Mouse (Mus musculus) liver, adult 2 months (tissue): ENCODE data around the gene Mnt.

ENCODE experiments used
- CTCF ChIP-seq: fragments of 200-500 bp; IDR thresholded peaks from 2 replicates; pipeline ENCODE4 v1.5.1; 2011; ENCODE audit warnings: low read depth, low read length, control low read depth
- POLR2A ChIP-seq: fragments of 200-500 bp; IDR thresholded peaks from 2 replicates; pipeline ENCODE4 v1.6.1; 2011; ENCODE audit warnings: low read length, control low read depth; ENCODE audit not compliant: insufficient read depth; ENCODE audit errors: extremely low read depth

GRCm38 (mm10) chr11:74876801-74877200, 46.1 kb downstream of the Mnt start:
- no peak for TF ChIP-seq POLR2A
- no peak for TF ChIP-seq CTCF
